In genomic region chr4:59783685-59784279, GRCm38 (mm10) we compare ENCODE assay signal across 8 mouse cellular contexts. TPM values are rescaled to one million over a fixed set of nuclear protein-coding genes. Genes with fewer than 3 reads are reported as not detected.
A peak's percentile ranks its signal among the peaks of the same experiment; 100 is the strongest.
DNase-seq lines count a peak whose midpoint lies in the region; ATAC-seq and TF ChIP-seq lines count a peak whose summit lies in the region.

No protein-coding gene starts in this region.

- peak; percentile 96 for DNase-seq in 3134 (ENCODE audit: extremely low read depth, insufficient read length, low spot score)
- DNase-seq in adrenal gland, postnatal 36 days = peak; percentile 96
- DNase-seq in heart, adult 2 months = peak; percentile 95 to 97
- DNase-seq in kidney, adult 8-10 months = peak; percentile 97 to 98
- DNase-seq in spleen, postnatal 10 days (ENCODE audit: low spot score in 2 of 2) = peak; percentile 88 to 96

- peak; percentile 55 for TF ChIP-seq POLR2A in heart, adult 2 months (IDR thresholded peaks at IDR 0.05; ENCODE audit: insufficient read depth, low read depth, low read length)

- H3K79me2 ChIP-seq in heart, adult 2 months (replicated peaks; ENCODE audit: control insufficient read depth, insufficient read depth, low read length) = peaks cover 2% of the 10 kb centered on the region

- under 1% methylated on average over 36 of the region's 36 CpGs for WGBS in embryonic facial prominence, embryonic 13.5 days
- WGBS in heart, adult 2 months = under 1% methylated on average over 36 of the region's 36 CpGs
- WGBS in limb, embryonic 13.5 days = 1% methylated on average over 36 of the region's 36 CpGs
- under 1% methylated on average over 36 of the region's 36 CpGs for WGBS in midbrain, embryonic 16.5 days

- H3K27me3 ChIP-seq in embryonic facial prominence, embryonic 13.5 days = no peaks in the 10 kb centered on the region
- H3K27me3 ChIP-seq in heart, adult 2 months (ENCODE audit: control insufficient read depth, insufficient read depth, low read length) = no peaks in the 10 kb centered on the region
- H3K27me3 ChIP-seq in limb, embryonic 13.5 days = no peaks in the 10 kb centered on the region
- no peaks in the 10 kb centered on the region for H3K27me3 ChIP-seq in midbrain, embryonic 16.5 days (ENCODE audit: control insufficient read depth, insufficient read depth, low read depth, low read length)

- H3K27ac ChIP-seq in embryonic facial prominence, embryonic 13.5 days = peak overlapping the region; percentile 57; the same call in 1 of the 2 replicates
- H3K27ac ChIP-seq in heart, adult 2 months = peak overlapping the region; percentile 72
- H3K27ac ChIP-seq in limb, embryonic 13.5 days = peak overlapping the region; percentile 39; the same call in 1 of the 2 replicates
- H3K27ac ChIP-seq in midbrain, embryonic 16.5 days (ENCODE audit: low read length) = peak overlapping the region; percentile 42

- peaks cover 4% of the 10 kb centered on the region; the same call in 1 of the 2 replicates for H3K36me3 ChIP-seq in embryonic facial prominence, embryonic 13.5 days
- no peaks in the 10 kb centered on the region for H3K36me3 ChIP-seq in heart, adult 2 months (ENCODE audit: control insufficient read depth, insufficient read depth, low read length)
- peaks cover 3% of the 10 kb centered on the region; the same call in 1 of the 2 replicates for H3K36me3 ChIP-seq in limb, embryonic 13.5 days
- H3K36me3 ChIP-seq in midbrain, embryonic 16.5 days (ENCODE audit: control insufficient read depth, insufficient read depth, low read length) = no peaks in the 10 kb centered on the region

- no peaks in the 10 kb centered on the region for H3K9me3 ChIP-seq in embryonic facial prominence, embryonic 13.5 days
- H3K9me3 ChIP-seq in limb, embryonic 13.5 days = no peaks in the 10 kb centered on the region
- no peaks in the 10 kb centered on the region for H3K9me3 ChIP-seq in midbrain, embryonic 16.5 days (replicated peaks; ENCODE audit: control insufficient read depth, low read length, poor library complexity, severe bottlenecking)

- peak; percentile 60; the same call in 1 of the 2 replicates for TF ChIP-seq EP300 in heart, adult 2 months (IDR thresholded peaks at IDR 0.05; ENCODE audit: insufficient read depth, low read depth, low read length)

- intact Hi-C loops in heart, adult 2 months (cut with DNase I) = loop anchor here (1.0 to 10.0 kb wide), 4 partner anchors 22 to 869 kb away; partner anchors contain the start of genes E130308A19Rik, Ecpas and Snx30

- peak overlapping the region; percentile 84 for H3K4me2 ChIP-seq in embryonic facial prominence, embryonic 13.5 days
- H3K4me2 ChIP-seq in limb, embryonic 13.5 days (replicated peaks) = peak overlapping the region; percentile 93
- H3K4me2 ChIP-seq in midbrain, embryonic 16.5 days (ENCODE audit: low read length) = peak overlapping the region; percentile 65

- TF ChIP-seq CTCF in heart, adult 2 months (IDR thresholded peaks at IDR 0.05) = no peak

- peaks cover 7% of the 10 kb centered on the region for H3K4me1 ChIP-seq in embryonic facial prominence, embryonic 13.5 days
- no peaks in the 10 kb centered on the region for H3K4me1 ChIP-seq in heart, adult 2 months (ENCODE audit: control insufficient read depth, insufficient read depth, low read length)
- H3K4me1 ChIP-seq in limb, embryonic 13.5 days = peaks cover 11% of the 10 kb centered on the region
- H3K4me1 ChIP-seq in midbrain, embryonic 16.5 days (ENCODE audit: control insufficient read depth, insufficient read depth, low read length) = peaks cover 11% of the 10 kb centered on the region

- ATAC-seq in embryonic facial prominence, embryonic 13.5 days (ENCODE audit: insufficient number of reproducible peaks, insufficient read depth, low FRiP score, low TSS enrichment, low read depth) = peak; percentile 89
- ATAC-seq in limb, embryonic 13.5 days (ENCODE audit: low FRiP score, low read depth) = peak; percentile 96
- ATAC-seq in midbrain, embryonic 16.5 days = peak; percentile 98

- peak overlapping the region; percentile 97 for H3K4me3 ChIP-seq in embryonic facial prominence, embryonic 13.5 days
- H3K4me3 ChIP-seq in heart, adult 2 months = peak overlapping the region; percentile 74
- peak overlapping the region; percentile 64 for H3K4me3 ChIP-seq in limb, embryonic 13.5 days
- peak overlapping the region; percentile 68 for H3K4me3 ChIP-seq in midbrain, embryonic 16.5 days (ENCODE audit: low read depth, low read length)

- peak overlapping the region; percentile 90 for H3K9ac ChIP-seq in embryonic facial prominence, embryonic 13.5 days
- peak overlapping the region; percentile 77 for H3K9ac ChIP-seq in heart, adult 2 months (ENCODE audit: low read depth, low read length)
- H3K9ac ChIP-seq in limb, embryonic 13.5 days = peak overlapping the region; percentile 88
- H3K9ac ChIP-seq in midbrain, embryonic 16.5 days (ENCODE audit: low read depth, low read length) = peak overlapping the region; percentile 71

RNA-seq across cellular contexts. Expression of gene Inip, which starts 17.6 kb away (rescaled TPM):
- total RNA-seq in adrenal gland, postnatal 36 days (2021) = 10 to 100 TPM; 14.0 to 18.1 TPM
- 66.8 and 68.0 TPM in 2 replicates for polyA plus RNA-seq in embryonic facial prominence, embryonic 13.5 days (2015; fragmentation: Nextera tagmentation; extraction: Ambion mirVana)
- 1 to 10 TPM; 9.7 to 9.8 TPM for total RNA-seq in heart, adult 2 months (2021)
- polyA plus RNA-seq in heart, adult 2 months (2012; rRNA removed) = 6.2 and 11.8 TPM in 2 replicates
- 60.7 and 61.0 TPM in 2 replicates for polyA plus RNA-seq in limb, embryonic 13.5 days (2015; fragmentation: Nextera tagmentation; extraction: Ambion mirVana)
- polyA plus RNA-seq in midbrain, embryonic 16.5 days (2015; fragmentation: Nextera tagmentation; extraction: Ambion mirVana) = 54.3 and 59.0 TPM in 2 replicates

RNA-seq across cellular contexts. Expression of gene Snx30, which starts 21.9 kb away (rescaled TPM):
- total RNA-seq in adrenal gland, postnatal 36 days (2021) = 1 to 10 TPM; 5.7 to 6.0 TPM
- 7.5 and 11.8 TPM in 2 replicates for polyA plus RNA-seq in embryonic facial prominence, embryonic 13.5 days (2015; fragmentation: Nextera tagmentation; extraction: Ambion mirVana)
- total RNA-seq in heart, adult 2 months (2021) = 1 to 10 TPM; 4.7 to 5.5 TPM
- polyA plus RNA-seq in heart, adult 2 months (2012; rRNA removed) = 1.9 and 3.6 TPM in 2 replicates
- 8.0 and 11.2 TPM in 2 replicates for polyA plus RNA-seq in limb, embryonic 13.5 days (2015; fragmentation: Nextera tagmentation; extraction: Ambion mirVana)
- polyA plus RNA-seq in midbrain, embryonic 16.5 days (2015; fragmentation: Nextera tagmentation; extraction: Ambion mirVana) = 17.0 and 17.7 TPM in 2 replicates

Comparison
In these comparisons a context has a peak if more than half of its experiments do, and no peak if none do; other contexts are left out.
1. Peak in every context shown above with its lines: DNase-seq, ATAC-seq, H3K4me3 ChIP-seq and H3K27ac ChIP-seq.